Mouse (Mus musculus) cerebral cortex, adult 2 months (tissue): ENCODE data around the gene Trim12c.

Experiments
- WGBS: fragments of 180-500 bp; shearing (Covaris S2); methylation state at CpG from one replicate; pipeline ENCODE4 v1.1.7; 2018; 5-methylcytosine and 5-hydroxymethylcytosine counted together

Trim12c gene

DNA sequence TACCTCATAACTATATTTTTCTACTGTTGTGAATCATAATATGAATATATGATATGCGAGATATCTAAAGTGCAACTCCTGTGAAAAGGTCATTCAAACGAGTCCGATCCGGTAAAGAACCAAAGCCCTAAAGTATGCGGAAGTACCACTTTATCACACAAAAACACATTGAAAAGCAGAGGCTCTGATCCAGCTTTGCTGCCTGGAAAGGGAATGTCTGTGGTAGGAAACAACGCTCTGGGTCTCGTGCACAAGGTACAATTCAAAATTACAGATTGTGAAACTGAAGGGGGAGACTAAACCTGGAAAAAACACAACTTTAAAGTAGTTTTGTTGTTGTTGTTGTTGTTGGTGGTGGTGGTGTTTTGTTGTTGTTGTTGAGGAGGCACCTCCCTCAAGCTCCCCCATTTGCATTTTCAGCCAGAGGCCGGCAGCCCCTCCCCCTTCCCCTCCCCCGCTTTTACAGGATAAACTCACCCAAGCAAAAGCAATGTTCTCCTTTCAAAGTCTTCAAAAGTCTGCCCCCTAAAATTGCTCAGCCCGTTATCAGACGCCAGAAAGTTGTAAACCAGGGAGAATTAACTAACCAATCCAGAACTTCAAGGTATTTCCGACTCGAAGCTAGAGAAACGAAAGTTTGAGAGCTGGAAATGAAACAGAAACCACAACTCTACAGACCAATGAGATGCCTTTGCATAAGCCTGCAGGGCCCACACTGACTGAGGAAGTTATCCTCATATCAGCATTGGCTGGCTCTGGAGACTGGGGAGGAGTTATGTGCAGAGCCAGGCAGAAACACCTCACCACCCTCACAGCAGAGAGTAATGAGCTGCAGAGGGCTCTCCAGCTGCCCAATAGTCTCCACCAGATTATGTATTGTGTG lies at the start of gene Trim12c:
Trim12c (minus strand) TSS at position 646 of the 883 bp plus-strand sequence.
- WGBS = 10% methylated on average over 14 of the region's 14 CpGs

DNA sequence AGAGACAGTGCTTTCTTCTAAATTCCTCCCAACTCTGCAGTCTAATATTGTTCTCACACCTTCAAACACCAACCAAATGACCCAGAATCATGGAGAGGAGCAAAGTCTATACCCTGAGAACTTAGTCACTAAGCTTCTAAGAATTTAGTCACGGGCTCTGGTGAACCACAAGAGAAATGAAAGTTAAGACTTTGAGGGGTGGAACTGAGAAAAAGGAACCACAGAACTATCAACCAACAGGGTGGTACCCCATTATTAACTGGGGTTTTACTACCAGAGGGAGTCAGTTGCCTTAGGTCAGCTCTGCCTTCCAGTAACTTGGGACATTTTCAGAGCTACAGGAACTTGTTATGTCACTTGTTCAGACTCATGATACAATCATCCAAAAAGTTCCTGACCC lies 47.5 kb upstream of the Trim12c start, which contains the start of gene Trim30c:
Trim30c (minus strand) TSS at position 140 of the 400 bp plus-strand sequence.
- WGBS = 85% methylated on average over 1 of the region's 1 CpGs

DNA sequence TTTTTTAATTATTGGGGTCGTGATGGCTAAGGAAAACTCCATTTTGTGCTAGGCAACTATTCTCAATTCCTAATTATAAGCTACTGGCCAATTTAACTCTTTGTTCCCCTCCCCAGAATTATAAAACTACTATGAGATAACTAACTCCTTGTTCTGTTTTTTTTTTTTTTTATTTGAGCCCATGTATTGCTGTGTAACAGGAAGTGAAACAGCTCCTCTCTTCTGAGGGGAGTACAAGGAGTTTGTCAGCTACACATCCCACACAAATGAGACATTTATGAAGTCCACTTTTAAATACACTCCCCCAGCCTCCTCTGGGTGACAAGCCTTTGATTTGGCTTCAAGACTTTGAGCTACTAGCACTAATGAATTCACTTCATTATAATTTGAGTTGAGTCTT lies 45.3 kb upstream of the Trim12c start:
- WGBS = 48% methylated on average over 1 of the region's 1 CpGs

DNA sequence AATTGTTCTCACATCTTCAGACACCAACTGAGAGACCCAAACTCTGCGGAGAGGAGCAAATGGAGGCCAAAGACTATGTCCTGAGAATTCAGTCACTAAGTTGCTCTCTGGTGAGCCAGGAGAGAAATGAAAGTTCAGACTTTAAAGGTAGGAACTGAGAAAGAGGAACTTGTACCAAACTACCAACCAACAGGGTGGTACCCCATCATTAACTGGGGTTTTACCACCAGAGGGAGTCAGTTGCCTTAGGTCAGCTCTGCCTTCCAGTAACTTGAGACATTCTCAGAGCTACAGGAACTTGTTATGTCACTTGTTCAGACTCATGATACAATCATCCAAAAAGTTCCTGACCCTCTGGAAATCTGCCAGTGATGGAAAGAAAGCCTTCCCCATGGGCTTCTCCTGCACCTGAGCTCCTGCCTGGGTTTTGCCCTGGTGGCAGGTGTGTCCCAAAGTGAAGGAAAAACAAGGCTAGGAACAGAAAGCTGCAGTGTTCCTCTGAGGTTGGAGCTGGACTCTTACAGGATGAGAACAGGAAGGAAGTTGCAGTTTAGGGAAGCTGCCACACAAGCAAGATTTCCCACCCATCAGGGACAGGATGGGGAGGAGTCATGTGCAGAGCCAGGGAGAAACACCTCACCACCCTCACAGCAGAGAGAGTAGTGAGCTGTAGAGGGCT lies 16.7 kb upstream of the Trim12c start, which contains the start of gene Trim30b:
Trim30b (minus strand) TSS at position 149 of the 679 bp plus-strand sequence.
- 73% methylated on average over 1 of the region's 1 CpGs for WGBS

DNA sequence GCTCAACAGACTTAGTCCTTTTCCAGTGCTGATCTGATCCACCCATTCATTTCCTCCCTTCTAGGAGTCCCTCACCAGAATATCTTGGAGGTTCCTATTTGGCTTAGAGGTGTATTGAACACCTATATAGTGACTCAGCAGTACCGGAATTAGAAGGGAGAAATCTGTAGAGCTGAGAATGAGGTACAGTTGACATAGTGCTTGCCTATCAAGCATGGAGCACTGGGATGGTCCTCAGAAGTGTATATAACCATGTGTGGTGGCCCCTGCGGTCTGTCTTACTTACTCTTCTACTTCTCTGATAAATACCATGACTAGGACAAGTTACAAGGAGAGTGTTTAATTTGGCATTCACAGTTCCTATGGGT lies 422 bp upstream of the Trim12c start:
- 89% methylated on average over 2 of the region's 2 CpGs for WGBS

DNA sequence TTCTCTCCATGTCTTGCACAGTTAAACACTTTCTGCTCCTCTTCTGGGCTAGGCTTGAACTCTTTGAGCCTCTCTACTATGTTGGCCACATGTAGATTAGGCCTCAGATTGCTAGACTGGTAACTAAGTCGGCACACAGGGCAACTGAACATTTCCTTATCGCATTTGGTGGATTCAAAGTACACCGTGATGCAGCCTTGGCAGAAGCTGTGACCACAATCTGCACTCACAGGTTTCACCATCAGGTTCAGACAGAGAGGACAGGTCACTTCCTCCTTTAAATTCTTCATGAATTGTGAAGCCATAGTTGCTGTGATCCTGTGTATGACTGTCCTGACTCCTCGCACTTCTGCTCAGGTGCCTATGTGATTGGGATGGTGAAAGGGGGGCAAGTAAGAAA lies 5.1 kb downstream of the Trim12c start:
- 93% methylated on average over 4 of the region's 4 CpGs for WGBS

DNA sequence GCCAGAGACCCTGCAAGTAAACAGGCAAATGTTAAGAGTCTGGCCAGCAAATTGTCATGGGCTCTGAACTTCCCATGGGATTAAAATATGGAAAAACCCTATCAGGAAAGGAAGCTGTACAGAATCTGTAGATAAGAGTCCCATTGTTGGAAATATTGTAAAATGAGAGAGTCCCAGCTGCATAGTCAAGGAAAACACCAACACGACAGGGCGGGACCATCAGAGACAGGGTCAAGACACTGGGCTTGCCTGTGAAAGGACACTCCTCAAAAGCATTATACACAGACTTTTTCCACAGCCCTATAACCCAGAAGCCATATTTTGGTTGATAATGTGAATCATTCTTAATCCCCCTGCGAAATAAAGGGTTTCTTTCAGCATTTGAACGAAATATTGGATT lies 12.4 kb downstream of the Trim12c start:
- WGBS = 92% methylated on average over 2 of the region's 4 CpGs

DNA sequence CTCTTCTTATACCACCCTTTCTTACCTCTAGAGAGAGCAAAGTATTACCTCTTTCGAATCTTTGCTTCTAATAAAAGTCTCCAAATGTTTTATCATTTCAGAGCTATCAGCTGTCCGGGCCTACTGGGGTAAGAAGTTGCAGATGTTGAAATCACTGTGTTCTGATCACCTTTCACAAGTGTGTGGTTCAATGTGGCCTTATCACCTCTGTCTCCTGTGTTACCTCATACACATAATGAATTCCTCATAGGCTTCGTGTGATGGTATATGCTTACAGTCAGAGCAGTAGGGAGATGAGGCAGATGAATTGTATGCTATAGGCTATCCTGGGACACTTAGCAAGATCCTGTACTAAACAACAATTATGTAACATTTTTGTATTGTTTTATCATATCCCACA lies 17.6 kb downstream of the Trim12c start:
- WGBS = 89% methylated on average over 3 of the region's 3 CpGs

DNA sequence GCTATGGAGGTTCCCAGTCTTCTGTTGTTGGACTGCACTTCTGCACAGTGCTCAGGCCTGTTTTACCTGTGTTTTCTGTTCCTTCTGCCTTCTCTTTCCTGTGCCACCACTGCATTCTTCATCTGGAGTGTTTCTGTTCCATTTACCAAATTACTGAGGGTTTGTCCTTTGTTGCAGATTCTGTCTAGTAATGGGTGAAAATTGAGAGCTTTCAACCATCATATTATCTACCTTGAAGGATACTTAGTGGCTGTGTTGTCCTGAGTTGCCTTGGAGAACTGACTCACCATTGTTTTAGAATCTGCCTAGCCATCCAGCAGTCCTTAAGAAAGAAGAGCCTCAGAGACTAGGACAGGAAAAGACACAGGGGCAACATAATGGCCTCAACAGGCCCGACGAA lies 24.0 kb downstream of the Trim12c start, which contains the start of gene Trim34b:
Trim34b (plus strand) TSS at position 301 of the 400 bp plus-strand sequence.
- WGBS = 97% methylated on average over 2 of the region's 2 CpGs

DNA sequence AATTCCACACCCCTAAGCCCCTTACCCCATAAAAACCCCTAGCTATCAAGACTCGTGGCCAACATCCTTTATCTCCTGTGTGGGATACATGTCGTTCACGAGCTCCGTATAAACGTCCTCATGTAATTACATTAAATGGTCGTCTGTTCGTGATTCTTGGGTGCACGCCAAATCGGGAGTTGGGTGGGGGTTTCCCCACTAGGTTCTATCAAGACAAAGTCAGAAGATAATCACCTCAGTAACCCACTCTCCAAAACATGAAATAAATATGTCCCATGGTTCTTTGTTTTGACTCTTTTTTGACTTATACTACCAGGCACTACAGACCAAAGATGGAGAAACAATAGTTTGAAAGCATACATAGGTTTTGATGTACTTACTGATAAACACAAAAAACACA lies 31.1 kb downstream of the Trim12c start:
- WGBS = 76% methylated on average over 9 of the region's 9 CpGs

DNA sequence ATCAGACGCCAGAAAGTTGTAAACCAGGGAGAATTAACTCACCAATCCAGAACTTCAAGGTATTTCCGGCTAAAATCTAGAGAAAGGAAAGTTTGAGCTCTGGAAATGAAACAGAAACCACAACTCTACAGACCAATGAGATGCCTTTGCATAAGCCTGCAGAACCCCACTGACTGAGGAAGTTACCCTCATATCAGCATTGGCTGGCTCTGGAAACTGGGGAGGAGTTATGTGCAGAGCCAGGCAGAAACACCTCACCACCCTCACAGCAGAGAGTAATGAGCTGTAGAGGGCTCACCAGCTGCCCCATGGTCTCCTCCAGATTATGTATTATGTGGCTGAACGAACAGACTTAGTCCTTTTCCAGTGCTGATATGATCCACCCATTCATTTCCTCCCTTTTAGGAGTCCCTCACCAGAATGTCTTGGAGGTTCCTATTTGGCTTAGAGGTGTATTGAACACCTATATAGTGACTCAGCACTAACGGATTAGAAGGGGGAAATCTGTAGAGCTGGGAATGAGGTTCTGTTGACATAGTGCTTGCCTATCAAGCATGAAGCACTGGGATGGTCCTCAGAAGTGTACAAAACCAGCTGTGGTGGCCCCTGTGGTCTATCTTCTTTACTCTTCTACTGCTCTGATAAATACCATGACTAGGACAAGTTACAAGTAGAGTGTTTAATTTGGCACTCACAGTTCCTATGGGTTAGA lies 37.6 kb downstream of the Trim12c start, which contains the start of gene Trim12a:
Trim12a (minus strand) TSS at position 98 of the 712 bp plus-strand sequence.
- WGBS = 30% methylated on average over 4 of the region's 4 CpGs

DNA sequence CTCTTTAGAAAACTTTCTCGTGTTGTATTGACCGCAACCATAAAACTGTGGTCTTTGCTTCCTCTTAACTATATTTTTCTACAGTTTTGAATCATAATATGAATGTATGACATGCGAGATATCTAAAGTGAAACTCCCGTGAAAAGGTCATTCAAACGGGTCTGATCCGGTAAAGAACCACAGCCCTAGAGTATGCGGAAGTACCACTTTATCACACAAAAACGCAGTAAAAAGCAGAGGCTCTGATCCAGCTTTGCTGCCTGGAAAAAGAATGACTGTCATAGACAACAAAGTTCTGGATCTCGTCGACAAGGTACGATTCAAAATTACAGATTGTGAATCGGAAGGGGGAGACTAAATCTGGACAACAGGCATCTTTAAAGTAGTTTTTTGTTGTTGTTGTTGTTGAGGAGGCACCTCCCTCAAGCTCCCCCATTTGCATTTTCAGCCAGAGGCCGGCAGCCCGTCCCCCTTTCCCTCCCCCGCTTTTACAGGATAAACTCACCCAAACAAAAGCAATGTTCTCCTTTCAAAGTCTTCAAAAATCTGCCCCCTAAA lies 38.3 kb downstream of the Trim12c start:
- 13% methylated on average over 15 of the region's 15 CpGs for WGBS

DNA sequence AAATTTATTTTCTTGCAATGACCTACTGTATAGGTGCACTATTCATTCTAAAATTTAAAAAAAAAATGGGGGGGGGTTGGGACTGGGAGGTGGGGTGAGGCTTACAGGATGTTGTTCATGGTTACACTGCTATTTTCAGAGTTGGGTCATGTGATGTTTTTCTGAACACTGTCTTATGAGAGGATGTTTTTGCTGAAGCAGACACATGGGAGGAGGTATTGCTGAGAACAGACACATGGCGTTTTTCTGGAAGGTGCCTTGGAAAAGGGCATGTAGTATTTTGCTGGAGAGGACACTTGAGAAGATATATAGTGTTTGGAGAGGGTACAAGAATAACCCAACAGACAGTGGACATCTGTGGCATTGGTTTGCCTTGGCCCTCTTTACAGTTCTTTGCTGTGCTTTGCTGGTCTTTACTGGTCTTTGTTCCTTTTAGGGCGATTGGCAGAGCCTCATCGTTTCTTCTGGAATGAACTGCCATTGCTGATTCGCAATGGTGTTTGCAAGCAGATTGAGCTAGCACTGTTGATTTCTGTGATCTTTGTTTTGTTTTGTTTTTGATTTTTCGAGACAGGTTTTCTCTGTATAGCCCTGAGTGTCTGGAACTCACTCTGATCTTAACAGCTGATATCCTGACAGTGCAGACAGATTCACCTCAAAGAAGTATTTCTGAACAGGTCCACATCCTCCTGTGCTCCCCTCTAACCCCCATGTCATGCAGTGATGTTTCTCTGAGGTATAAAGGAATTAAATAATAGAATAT lies 61.3 kb downstream of the Trim12c start:
- WGBS = 76% methylated on average over 5 of the region's 5 CpGs

DNA sequence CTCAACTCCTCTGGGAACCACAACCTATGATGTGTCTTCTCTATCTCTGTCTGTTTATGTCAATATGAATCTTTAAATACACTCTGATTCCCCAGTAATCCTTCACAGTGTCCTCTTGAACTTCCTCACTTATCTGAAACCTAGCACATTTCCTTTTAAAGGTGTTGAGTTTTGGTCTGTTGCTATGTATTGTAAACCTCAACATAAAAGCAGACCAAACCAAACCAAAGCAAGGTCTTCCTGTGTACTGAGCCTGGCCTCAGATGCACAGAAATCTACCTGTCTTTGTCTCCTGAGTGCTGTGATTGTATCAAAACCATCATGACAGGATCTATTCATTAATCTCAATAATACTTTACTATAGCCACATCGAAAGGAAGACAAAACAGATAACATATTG lies 62.5 kb downstream of the Trim12c start:
- WGBS = 85% methylated on average over 1 of the region's 1 CpGs
